Mouse (Mus musculus) spleen, postnatal 36 days (tissue): Measurements from ENCODE around the gene Atf6.

Experiments used
- DNase-seq, 2 experiments: peaks; one replicate each; pipeline ENCODE4 v3.0.0; 2022; ENCODE audit warnings: low spot score in 2 of 2, mixed read lengths in 1 of 2

Atf6 gene

DNA sequence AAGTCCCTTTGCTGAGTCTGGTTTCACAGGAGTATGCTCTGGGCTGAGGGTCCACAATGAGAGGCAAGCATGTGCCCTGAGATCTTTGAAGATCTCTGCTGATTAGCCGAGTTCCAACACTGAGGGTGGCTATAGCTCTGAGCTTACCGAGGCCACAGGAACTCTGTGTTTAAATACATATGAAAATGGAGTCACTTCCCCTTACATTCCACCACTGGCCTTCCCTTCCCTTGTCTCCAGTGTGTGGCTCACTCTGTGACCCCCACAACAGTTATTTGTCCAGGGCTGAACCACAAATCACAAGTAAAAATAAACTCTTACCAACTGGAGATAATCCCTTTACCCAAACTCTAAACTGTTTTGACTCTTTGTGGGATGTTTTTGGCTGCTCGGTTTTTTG lies 158.5 kb downstream of the Atf6 start:
- no peak for DNase-seq

DNA sequence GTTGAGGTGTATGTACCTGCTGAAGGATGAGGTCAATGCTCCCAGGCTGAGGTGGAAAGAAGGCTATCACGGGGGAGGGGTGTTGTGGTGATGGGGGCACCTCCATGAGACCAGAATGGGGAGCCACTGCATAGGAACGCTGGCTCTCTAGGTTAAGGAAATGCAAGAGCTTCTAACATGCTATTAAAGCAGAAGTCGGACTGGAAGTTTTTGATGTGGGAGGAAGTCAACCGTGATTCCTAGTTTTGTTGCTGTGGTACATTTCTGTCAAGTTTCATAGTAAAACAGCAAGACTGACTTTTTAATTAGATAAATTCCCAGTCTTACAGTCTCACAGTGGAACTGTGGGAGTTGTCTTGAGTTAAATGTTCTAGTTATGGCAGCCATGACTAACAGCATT lies 161.5 kb downstream of the Atf6 start:
- DNase-seq = peak; percentile 61 to 66

DNA sequence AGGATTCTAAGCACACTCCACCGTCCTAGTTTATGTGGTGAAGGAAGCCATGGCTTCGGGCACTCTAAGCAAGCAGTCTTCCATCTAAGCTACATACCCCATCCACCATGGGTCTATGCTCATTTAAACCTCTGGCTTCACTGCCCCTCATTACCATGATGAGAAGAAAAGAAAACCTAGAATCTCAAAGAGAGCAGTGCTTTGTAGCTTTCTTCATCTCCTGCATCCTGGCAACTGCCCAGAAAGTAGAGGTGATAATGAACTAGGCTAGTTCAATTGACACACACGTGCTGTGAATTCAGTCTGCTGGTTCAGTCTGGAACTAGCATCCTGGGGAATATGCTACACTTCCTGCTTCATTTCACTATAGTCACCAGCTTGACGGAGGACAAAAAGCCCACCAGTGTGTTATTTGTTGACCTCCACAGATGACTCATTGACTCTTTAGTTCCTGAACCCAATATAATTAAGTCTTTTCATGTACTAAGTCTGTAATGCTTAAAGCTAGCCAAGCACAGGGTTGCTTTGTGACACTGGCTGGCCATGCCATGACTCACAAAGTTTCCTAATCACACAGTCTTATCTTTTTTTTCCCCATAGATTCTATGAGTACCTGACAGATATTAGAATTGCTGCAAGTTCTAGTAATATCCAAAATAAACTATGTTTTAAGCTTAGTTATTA lies 162.5 kb downstream of the Atf6 start:
- no peak for DNase-seq

DNA sequence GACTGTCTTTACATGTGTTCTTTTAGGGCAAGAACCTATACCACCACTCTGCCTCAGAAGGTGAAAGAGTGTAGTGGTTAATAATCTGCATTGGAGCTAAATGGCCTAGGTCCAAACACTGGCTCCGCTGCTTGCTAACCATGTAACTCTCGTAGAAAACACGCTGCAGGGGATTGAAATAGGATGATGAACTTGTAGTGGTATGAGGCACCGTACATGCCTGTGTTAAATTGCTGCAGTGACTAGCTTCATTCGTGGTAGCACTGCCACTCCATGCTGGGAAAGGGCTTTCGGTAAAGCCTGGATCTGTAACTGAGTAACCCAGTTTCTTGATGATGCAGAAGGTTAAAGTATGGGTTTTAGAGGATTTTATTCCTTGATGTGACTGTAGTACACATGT lies 163.5 kb downstream of the Atf6 start:
- no peak for DNase-seq

DNA sequence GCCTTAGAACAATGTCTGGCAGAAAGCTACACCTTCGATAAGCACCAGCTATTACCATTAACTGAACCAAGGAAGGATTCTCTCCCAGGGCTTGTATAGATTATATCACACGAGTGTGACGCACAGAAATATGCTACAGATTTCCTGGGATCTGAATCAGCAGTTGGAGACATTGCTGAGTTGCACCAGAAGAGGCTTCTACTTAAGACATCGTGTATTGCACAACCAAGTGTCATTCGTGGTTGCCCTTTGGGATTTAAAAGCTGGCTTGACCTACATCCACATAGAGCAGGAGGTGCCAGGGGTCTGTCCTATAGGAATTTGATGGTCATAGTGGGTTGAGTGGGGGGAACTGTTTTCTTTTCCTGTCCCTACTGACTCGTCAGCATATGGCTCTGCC lies 164.6 kb downstream of the Atf6 start:
- DNase-seq = no peak

DNA sequence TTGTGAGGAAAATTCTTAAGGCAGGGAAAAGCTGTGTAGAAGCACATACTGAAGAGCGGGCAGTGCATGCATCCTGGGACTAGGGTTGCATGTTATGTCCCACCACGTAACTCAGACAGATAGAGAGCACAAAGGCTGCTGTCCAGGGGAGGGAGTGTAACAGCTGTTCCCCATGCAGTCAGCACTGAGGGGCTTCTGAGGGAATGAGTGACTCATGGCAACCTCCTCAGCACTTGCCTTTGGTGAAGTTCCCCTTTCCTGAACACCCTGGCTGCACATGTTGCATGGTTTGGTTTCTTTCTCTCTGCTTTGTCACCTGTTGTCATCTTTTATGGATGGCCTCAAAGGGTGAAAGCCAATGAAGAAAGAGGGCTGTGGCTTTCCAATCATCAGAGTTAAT lies 165.3 kb downstream of the Atf6 start:
- DNase-seq = no peak

DNA sequence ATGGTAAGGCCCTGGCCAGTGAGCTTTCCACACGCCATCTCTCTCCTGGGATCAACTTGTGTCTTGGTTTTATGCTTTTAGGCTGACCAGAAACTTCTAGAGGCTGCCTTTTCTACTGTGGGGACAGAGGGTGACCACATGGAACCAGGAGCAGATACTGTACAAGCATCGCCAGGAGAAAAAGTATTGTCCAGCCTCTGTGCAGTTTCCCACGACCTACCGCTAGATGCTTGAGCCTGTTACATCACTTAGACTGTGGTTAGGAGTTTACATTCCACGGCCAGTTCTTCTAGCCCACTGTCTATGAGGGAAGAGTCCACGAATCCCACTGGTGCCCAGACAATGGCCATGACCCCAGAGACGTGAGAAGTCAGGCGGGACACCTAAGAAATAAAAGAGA lies 166.0 kb downstream of the Atf6 start:
- no peak for DNase-seq

DNA sequence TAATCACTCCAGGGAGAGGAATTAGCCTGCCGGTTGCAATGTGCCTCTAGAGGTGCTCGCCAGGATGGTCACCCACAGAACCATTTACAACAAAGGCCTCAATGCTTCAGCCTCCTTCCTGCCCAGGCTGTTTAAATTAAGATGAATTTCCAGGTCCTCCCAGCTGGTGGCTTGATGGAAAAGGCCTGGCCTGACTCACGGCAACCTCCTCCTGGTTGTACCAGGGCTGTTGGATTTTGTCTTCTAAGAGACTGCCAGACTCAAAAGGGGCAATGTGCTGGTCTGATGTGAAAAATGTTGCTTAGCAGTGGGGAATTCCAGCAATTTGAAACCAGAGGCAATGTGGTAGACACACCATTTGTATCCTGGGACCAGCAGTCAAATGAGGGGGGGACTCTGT lies 166.4 kb downstream of the Atf6 start:
- DNase-seq = no peak

DNA sequence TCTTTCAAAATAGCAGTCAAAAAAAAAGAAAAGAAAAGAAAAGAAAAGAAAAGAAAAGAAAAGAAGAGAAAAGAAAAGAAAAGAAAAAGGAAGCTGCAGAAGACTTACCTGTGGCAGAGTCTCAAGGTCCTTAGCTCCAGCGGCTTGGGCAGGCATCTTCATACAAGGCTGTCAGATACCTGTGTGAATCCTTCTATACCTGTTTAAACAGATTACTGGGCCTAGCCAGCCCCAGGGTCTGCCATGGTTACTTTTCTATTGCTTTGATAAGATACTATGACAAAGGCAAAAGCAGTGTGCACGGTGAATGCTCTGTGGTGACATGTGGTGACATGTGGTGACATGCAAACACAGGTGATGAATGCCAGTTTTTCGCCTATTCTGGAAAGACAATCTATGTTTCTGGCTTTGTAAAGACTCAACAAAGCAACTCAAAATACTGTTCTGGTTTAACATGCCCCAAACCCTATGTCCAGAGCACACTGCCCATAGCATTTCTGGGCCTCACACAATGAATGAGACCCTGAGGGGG lies 167.0 kb downstream of the Atf6 start:
- DNase-seq = no peak

DNA sequence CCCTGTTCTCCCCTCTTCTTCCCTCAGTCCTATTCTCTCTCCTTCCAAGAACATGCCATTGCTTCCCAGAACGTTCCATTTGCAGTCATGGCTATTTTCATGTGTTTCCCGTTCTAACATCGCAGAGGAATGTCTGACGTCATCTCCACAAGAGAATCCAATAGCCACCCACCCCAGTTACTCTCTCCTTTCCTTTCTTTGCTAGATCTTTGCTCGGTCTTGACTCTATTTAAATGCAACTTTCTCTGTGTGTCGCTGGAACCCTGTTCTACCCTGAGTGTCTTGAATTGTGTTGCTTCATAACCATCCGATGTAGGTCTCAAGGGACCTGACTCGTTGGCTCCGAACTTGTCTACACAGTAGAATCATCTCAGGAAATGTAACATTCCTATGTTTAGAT lies 168.0 kb downstream of the Atf6 start:
- no peak for DNase-seq

DNA sequence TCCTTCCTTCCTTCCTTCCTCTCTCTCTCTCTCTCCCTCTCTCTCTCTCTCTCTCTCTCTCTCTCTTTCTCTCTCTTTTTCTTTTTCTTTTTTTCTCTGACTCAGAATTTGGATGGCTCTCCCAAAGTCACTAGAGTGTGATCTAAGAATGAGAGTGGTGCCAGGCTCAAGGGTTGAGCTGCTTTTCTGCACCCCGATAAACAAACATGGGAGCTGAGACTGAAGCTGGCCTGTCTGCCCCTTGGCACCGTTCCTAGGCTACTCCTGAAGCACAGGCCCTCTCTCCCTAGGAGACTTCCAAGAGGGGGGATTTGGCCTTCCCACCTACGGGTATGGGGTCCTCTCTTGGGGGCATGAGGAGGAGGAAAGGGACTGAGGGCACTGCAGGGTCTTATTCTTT lies 168.8 kb downstream of the Atf6 start:
- DNase-seq = no peak

DNA sequence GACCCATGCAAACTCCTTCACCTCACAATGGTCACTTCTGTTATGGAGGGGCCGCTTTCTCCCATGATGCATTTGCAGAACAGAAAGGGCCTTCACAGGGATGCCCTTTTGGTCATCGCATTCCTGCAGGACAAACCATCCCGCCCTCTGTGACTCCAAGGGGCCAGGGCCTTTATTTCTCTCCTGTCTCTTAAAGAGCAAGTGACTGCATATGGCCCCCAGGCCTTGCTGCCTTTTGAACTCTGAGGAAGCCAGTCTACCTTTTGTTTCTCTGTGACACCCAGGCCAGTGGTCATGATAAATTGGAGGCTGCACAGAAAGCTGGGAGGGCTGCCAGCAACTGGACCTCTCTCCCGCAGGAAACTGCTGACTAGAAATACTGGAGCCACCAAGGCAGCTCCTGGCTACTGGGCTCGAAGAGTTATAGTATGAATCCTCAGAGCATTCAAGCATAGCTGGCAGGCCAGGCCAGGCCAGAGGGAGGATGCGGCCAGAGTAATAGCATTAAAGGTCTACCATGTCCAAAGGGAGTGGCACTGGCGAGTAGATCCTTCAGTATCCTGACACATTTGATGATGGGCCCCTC lies 169.7 kb downstream of the Atf6 start:
- DNase-seq = no peak

DNA sequence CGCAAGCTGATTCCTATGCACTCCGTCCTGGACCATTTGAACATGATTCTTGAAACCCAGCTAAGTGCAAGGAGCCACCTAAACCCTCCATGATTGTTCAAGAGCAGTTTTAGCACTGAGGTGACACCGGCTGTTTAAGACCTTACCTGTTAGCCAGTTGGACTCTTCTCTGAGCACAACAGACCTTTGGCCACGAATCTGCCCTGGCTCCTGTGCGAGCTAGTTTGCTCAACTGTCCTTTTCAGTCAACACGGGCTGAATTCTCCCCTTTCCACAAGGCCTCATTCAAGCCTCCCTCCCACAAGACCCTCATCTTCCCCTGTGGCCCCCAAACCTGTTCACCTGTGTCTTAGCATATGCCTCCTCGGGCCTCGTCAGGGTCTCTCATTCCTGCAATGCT lies 170.6 kb downstream of the Atf6 start:
- no peak for DNase-seq

DNA sequence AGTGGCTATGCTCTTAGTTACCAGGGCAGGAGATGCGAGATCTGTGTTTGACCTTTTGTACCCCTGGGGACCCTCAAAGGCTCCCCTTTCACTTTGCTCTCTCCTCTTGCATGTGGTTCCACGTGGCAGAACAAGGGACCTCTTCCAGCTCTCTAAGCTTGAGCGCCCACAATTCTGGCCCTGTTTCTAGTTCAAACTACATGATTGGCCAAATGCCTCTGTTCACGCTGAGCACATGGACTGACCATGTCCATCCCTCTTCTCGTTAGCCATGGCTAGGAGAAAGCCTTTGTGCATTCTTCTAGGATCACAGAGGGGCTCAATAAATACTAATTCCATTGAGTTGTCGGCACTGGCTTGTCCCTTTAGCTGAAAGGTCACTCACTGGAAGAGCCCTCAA lies 172.2 kb downstream of the Atf6 start:
- no peak for DNase-seq

DNA sequence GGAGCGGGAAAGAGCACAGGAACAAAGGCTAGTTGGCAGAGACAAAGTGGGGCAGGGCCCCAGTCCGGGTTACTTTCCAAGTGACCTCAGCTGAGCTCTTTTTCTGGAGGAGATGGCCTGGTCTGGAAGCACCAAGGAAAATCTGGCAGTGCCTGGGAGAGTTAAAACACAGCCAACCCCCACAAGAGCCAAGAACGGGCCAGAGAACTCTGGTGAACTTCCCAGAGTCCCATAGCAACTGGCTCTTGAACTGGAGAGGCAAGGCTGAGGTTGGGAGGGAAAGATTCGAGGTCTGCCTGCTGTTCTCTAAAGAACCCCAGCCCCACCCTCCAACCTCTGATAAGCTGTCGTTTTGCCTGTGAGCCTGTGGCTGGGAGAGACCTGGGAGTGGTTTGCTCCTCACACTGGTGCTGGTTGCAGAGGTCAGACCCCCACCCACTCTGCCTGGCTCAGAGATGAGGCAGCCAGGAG lies 172.7 kb downstream of the Atf6 start:
- no peak for DNase-seq

DNA sequence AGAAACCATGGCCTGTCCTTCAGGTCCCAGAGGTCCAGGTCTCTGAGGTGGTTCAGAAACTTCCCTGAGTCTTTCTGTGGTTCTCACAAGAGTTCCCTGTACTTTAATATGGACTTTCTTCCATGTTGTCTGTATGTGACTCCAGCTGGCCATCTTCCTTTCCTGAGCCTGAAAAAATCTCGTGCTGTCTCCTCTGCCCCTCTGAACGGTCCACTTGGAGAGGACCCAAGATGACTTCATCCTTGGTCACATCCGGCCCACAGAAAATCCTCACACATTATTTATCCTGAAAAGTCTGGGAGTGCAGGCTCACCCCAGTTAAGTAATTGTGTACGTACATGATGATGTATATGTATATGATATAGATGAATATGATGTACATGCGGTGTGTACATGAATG lies 176.3 kb downstream of the Atf6 start:
- no peak for DNase-seq

DNA sequence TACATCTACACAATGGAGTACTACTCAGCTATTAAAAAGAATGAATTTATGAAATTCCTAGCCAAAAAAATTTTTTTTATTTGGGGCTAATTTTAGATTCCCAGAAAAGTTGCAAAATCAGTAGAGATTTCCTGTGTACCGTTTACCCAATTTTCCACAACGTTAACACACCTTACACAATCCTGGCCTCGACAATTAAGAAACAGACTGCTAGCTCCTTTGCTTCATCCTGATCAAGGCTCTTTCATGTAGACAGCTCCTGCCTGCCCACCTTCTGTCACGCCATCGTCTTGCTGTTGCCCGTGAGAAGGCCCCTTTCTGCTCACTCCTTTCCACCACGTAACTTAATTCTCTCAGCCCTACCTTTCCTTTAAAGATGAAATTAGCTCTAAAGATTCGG lies 177.8 kb downstream of the Atf6 start:
- DNase-seq = no peak

DNA sequence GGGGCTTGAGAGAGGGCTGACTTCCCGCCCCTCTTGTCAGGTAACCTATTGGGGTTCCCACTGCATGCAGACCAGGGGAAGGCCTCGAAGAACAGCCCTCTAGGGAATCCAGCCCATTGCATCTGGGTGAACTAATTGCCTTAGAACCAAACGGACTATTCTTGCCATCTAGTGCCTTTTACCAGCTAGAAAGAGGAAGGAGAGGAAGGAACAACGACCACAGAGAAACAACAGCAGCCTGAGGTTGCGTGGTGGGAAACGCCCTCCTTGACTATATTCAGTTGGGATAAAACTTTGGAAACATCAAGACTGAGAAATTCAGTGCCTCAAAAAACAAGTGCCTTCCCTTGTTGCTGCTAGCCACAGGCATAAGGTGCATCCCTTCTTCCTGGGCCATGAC lies 183.7 kb downstream of the Atf6 start:
- no peak for DNase-seq

DNA sequence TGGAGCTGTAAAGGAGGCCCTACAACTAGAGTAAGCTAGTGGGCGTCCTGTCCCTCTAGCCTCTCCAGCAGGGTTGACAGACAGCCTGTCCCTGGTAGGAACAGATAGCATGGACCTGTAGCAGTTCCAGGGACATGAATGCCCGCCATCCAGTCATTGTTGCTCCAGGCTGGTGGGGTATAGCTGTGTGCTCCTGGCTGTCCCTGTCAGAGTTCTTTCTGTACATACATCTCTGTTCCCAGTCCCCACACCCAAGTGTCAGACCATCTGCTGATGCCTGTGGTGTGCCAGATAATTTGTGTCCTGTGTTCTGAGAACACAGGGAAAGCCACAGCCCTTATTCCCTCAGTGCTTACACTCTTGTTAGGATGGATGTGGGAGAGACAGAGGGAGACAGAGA lies 187.9 kb downstream of the Atf6 start:
- DNase-seq = no peak

DNA sequence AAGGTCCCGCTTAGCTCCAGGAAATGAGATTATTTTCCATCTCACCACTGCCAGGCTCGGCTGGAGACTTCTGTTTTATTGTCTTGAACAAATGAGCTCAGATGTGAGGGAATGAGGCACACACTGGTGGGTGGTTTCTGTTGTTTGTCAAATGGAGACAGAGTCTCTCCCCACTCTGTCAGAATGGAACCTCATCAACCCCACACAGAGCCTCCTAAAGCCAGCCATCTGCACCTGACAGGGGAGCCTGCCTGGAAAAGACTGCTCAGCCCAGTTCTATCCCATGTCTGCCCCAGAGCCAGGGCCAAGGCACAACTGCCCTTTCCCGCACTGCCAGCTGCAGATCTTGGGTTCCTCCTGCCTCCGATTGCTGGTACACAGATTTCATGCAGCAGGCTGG lies 188.7 kb downstream of the Atf6 start:
- no peak for DNase-seq

DNA sequence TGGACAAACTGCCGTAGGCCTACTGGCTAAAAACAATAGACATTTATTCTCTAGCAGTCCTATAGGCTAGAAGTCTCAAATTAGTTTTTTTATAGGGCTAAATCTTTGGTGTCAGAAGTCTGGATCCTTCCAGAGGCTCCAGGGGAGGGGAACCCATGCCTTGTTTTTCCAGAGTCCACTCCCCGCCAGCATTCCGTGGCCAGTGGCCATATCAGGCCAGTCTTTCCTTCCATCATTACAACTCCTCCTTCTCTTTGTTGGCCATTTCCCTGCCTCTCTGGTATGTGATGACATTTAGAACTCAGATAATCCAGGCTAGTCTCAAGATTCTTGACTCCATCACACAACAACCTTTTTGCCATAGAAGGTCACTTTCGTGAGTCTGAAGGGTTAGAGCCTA lies 189.9 kb downstream of the Atf6 start:
- DNase-seq = no peak

DNA sequence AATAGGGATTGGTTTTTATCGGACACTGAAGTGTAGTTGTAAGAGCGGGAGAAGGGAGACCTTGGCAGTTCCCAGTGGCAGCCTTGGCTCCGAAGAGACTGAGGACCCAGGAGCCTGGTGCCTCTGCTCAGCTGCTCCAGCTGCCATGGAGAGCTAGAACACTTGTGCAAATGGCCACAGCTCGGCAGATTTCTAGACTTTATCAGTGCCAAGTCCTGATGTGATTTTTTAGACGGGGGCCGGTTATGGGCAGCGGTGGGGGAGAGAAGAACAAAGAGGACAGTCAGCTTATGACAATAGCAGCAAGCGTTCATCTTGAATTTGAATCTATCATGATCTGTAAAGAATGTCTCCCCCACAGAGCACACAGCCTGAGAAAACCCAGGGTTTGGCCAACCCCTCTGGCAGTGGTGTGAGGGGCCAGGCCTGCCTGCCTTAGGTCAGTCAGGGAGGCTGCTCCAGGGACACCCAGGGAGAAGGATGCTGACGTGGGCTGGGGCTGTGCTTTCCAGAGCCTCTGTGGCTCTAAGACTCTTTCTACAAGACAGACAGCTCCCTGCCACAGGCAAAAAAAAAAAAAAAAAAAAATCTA lies 193.3 kb downstream of the Atf6 start:
- no peak for DNase-seq

DNA sequence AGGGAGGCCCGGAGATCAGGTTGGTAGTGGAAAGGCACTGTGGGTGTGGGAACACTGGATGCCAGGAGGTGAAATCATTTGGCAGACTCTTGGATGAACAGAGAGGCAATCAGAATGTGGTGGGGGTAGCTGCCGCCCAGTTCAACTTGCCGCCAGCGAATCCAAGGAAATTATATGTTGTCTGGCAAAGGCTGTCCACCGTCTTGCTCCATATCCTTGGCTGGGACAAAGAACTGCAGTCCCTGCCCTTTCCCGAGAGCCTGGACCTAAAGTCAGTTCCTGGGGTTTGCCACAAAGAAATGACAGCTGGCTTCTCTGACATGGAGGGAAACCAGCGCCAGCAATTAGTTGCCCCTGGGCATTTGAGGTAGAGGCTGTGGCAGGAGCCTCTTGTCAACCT lies 202.4 kb downstream of the Atf6 start:
- no peak for DNase-seq
